Mouse (Mus musculus) hindbrain, postnatal 0 days (tissue): ENCODE measurements at regions not wholly inside any gene's neighbourhood (a gene's known extent, or its start where the extent isn't known, plus 50 kb on each side); places are given as distances from the start of the nearest gene placed in this dataset.
A peak's percentile ranks its signal among the peaks of the same experiment; 100 is the strongest.

ENCODE experiments used
- ATAC-seq: fragments of 200-750 bp; cut with Nextera tagmentation; 2 replicates; pipeline ENCODE4 v1.8.0; 2017; ENCODE audit warnings: mild to moderate bottlenecking, moderate TSS enrichment, moderate library complexity
- DNase-seq: peaks from one replicate; pipeline ENCODE4 v3.0.0-alpha.2; 2015; ENCODE audit warnings: low spot score
- H3K27ac ChIP-seq: fragments of 300-500 bp; sonication (generic); 2 replicates; pipeline ENCODE4 v1.5.1; 2014; ENCODE audit warnings: mild to moderate bottlenecking
- H3K27me3 ChIP-seq: fragments of 300-500 bp; sonication (generic); 2 replicates; pipeline ENCODE4 v1.6.1; 2014; ENCODE audit warnings: low read length, mixed read lengths; ENCODE audit not compliant: insufficient read depth
- H3K36me3 ChIP-seq: fragments of 300-500 bp; sonication (generic); 2 replicates; pipeline ENCODE4 v1.6.1; 2014; ENCODE audit warnings: low read length, mixed read lengths; ENCODE audit not compliant: insufficient read depth
- H3K4me1 ChIP-seq: fragments of 300-500 bp; sonication (generic); 2 replicates; pipeline ENCODE4 v1.6.1; 2014; ENCODE audit warnings: antibody characterized with exemption, low read length, mixed read lengths; ENCODE audit not compliant: insufficient read depth
- H3K4me2 ChIP-seq: fragments of 300-500 bp; sonication (generic); 2 replicates; pipeline ENCODE4 v1.6.1; 2014; ENCODE audit warnings: low read depth, mild to moderate bottlenecking, low read length, moderate library complexity, mixed read lengths
- H3K4me3 ChIP-seq: fragments of 300-500 bp; sonication (generic); 2 replicates; pipeline ENCODE4 v1.5.1; 2014; ENCODE audit warnings: low read length
- H3K9ac ChIP-seq: fragments of 300-500 bp; sonication (generic); replicated peaks from 2 replicates; pipeline ENCODE4 v1.6.1; 2014; ENCODE audit warnings: mild to moderate bottlenecking, low read length, moderate library complexity, mixed read lengths
- H3K9me3 ChIP-seq: fragments of 300-500 bp; sonication (generic); 2 replicates; pipeline ENCODE4 v1.6.1; 2016; ENCODE audit warnings: low read length, mixed read lengths
- CTCF ChIP-seq: IDR thresholded peaks from 2 replicates; pipeline ENCODE4 v1.5.1; 2016; ENCODE audit warnings: antibody characterized with exemption, control low read depth, low read depth
- WGBS: fragments of 180-500 bp; shearing (Covaris S2); extraction: QIAGEN DNeasy Blood & Tissue Kit; methylation state at CpG from one replicate; pipeline ENCODE4 v1.1.7; 2014; 5-methylcytosine and 5-hydroxymethylcytosine counted together

GRCm38 (mm10) chr13:80188734-80189133, 694.5 kb upstream of the Arrdc3 start:
- peak; percentile 51 for TF ChIP-seq CTCF
- H3K36me3 ChIP-seq = no peaks in the 10 kb centered on the region
- H3K4me2 ChIP-seq = no peak overlapping the region
- no peak for ATAC-seq
- H3K4me3 ChIP-seq = no peak overlapping the region
- DNase-seq = no peak
- H3K9me3 ChIP-seq = no peaks in the 10 kb centered on the region
- no peaks in the 10 kb centered on the region for H3K27me3 ChIP-seq
- no peak overlapping the region for H3K9ac ChIP-seq
- no peak overlapping the region for H3K27ac ChIP-seq
- H3K4me1 ChIP-seq = no peaks in the 10 kb centered on the region
- WGBS = 80% methylated on average over 2 of the region's 2 CpGs

- DNase-seq (peak; percentile 9), ATAC-seq (no peak)
These were observed 688.0 kb upstream of the Arrdc3 start for GRCm38 (mm10) chr13:80195065-80195605.

GRCm38 (mm10) chr13:80224110-80224509, 659.1 kb upstream of the Arrdc3 start:
- no peak for TF ChIP-seq CTCF

More at GRCm38 (mm10) chr13:80195065-80195605, 688.0 kb upstream of the Arrdc3 start:
- no peak overlapping the region for H3K4me2 ChIP-seq
- 45% methylated on average over 5 of the region's 5 CpGs for WGBS
- TF ChIP-seq CTCF = no peak
- H3K9me3 ChIP-seq = no peaks in the 10 kb centered on the region
- H3K27me3 ChIP-seq = no peaks in the 10 kb centered on the region
- no peaks in the 10 kb centered on the region for H3K36me3 ChIP-seq
- no peak overlapping the region for H3K9ac ChIP-seq
- H3K4me3 ChIP-seq = no peak overlapping the region
- no peak overlapping the region for H3K27ac ChIP-seq
- H3K4me1 ChIP-seq = no peaks in the 10 kb centered on the region

GRCm38 (mm10) chr13:80231381-80231780, 651.8 kb upstream of the Arrdc3 start:
- DNase-seq (no peak), ATAC-seq (no peak)
- TF ChIP-seq CTCF = no peak
- no peak overlapping the region for H3K4me3 ChIP-seq
- no peaks in the 10 kb centered on the region for H3K36me3 ChIP-seq
- H3K27me3 ChIP-seq = no peaks in the 10 kb centered on the region
- H3K9ac ChIP-seq = no peak overlapping the region
- H3K4me1 ChIP-seq = no peaks in the 10 kb centered on the region
- H3K4me2 ChIP-seq = no peak overlapping the region
- H3K9me3 ChIP-seq = no peaks in the 10 kb centered on the region
- H3K27ac ChIP-seq = no peak overlapping the region

More at GRCm38 (mm10) chr13:80224110-80224509, 659.1 kb upstream of the Arrdc3 start:
- Histone ChIP-seq H3K4me3 (no peak overlapping the region), H3K4me1 (no peaks in the 10 kb centered on the region), H3K27me3 (no peaks in the 10 kb centered on the region), H3K36me3 (no peaks in the 10 kb centered on the region), H3K9ac (no peak overlapping the region), H3K27ac (no peak overlapping the region), H3K9me3 (no peaks in the 10 kb centered on the region), H3K4me2 (no peak overlapping the region)
- WGBS = 79% methylated on average over 1 of the region's 1 CpGs
- DNase-seq = no peak
- ATAC-seq = no peak

DNA sequence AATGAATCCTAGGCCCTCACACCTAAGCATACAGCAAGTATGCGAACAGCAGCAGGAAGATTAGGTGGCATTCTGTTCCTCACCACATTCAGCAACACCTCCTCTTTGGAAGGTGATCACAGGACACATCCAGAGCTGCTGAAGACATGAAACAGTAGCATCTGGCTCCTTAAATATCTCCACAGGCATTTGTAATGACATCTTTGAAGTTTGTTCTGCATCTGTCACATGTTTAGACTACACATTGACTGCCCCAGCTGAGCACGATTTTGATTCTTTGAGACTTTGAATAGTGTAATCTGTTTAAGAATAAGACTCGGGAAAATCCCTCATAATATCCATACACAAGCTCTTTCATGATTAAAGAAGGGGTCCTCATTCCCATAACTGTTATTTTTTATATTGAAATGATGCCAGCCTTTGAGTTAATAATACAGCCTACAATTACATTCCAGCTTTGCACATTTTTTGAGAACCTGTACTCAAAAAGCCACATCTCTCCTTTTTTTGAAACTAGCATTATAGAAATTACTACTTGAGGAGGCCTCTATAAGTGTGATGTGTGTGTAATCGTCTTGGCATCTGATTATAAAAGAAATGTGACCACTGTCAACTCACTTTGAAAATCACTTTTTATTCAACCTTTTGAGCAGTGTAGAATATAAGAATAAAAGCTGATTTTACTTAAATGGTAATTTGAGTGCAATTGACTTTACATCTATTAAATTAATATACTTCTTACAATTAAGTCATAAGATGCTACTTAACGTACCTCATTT, 647.7 kb upstream of the Arrdc3 start:
- no peaks in the 10 kb centered on the region for H3K9me3 ChIP-seq
- H3K4me1 ChIP-seq = no peaks in the 10 kb centered on the region
- H3K4me2 ChIP-seq = no peak overlapping the region
- H3K27ac ChIP-seq = no peak overlapping the region
- H3K4me3 ChIP-seq = no peak overlapping the region
- TF ChIP-seq CTCF = no peak
- H3K36me3 ChIP-seq = no peaks in the 10 kb centered on the region
- no peaks in the 10 kb centered on the region for H3K27me3 ChIP-seq
- no peak overlapping the region for H3K9ac ChIP-seq
- ATAC-seq (no peak), DNase-seq (no peak)
- WGBS = 71% methylated on average over 5 of the region's 5 CpGs

- no peak for ATAC-seq
- Histone ChIP-seq H3K4me2 (no peak overlapping the region), H3K4me1 (no peaks in the 10 kb centered on the region), H3K4me3 (no peak overlapping the region), H3K27ac (no peak overlapping the region), H3K36me3 (no peaks in the 10 kb centered on the region), H3K27me3 (no peaks in the 10 kb centered on the region), H3K9me3 (no peaks in the 10 kb centered on the region), H3K9ac (no peak overlapping the region)
- no peak for DNase-seq
- TF ChIP-seq CTCF = no peak
- 89% methylated on average over 2 of the region's 2 CpGs for WGBS
These were observed 620.4 kb upstream of the Arrdc3 start for GRCm38 (mm10) chr13:80262826-80263225.

DNA sequence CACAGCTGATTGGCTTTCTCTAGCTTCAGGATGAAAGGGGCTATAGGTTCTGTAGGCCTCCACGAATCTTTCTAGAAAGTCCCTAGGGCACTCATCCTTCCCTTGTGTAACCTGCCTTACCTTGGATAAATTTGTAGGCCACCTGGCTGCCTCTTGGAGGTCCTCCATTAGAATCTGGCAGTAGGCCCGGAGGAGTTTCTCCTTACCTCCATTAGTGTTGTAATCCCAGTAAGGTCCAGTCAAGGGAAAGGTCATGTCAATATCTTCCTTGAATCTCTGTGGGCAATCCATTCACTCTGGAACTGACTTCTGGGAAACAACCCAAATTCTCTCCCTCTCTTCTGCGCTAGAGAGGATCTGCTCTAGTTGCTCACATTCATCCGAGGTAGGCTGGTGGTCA, 616.1 kb upstream of the Arrdc3 start:
- no peak overlapping the region for H3K4me2 ChIP-seq
- TF ChIP-seq CTCF = no peak
- 91% methylated on average over 4 of the region's 4 CpGs for WGBS
- H3K27ac ChIP-seq = no peak overlapping the region
- H3K4me1 ChIP-seq = no peaks in the 10 kb centered on the region
- no peaks in the 10 kb centered on the region for H3K36me3 ChIP-seq
- H3K27me3 ChIP-seq = no peaks in the 10 kb centered on the region
- no peak overlapping the region for H3K9ac ChIP-seq
- no peak overlapping the region for H3K4me3 ChIP-seq
- H3K9me3 ChIP-seq = no peaks in the 10 kb centered on the region
- ATAC-seq (no peak), DNase-seq (no peak)
